Mouse (Mus musculus): ENCODE measurements at regions not wholly inside any gene's neighbourhood (a gene's known extent, or its start where the extent isn't known, plus 50 kb on each side); places are given as distances from the start of the nearest gene placed in this dataset.

GRCm38 (mm10) chr12:71419161-71419560 lies 109.5 kb downstream of the Dact1 start:
- no peak for ATAC-seq (replicated peaks in 1 of 2; ENCODE audit: insufficient read depth in 1 of 2, low FRiP score in 2 of 2, low TSS enrichment in 1 of 2, low read depth in 1 of 2, poor library complexity in 2 of 2, severe bottlenecking in 2 of 2)

GRCm38 (mm10) chr12:71426023-71426719 lies 116.5 kb downstream of the Dact1 start:
- no peak for ATAC-seq (replicated peaks in 1 of 2; ENCODE audit: insufficient read depth in 1 of 2, low FRiP score in 2 of 2, low TSS enrichment in 1 of 2, low read depth in 1 of 2, poor library complexity in 2 of 2, severe bottlenecking in 2 of 2)

- ATAC-seq (replicated peaks in 1 of 2; ENCODE audit: insufficient read depth in 1 of 2, low FRiP score in 2 of 2, low TSS enrichment in 1 of 2, low read depth in 1 of 2, poor library complexity in 2 of 2, severe bottlenecking in 2 of 2): no peak
Observed at GRCm38 (mm10) chr12:71427974-71428373, 118.3 kb downstream of the Dact1 start.

DNA sequence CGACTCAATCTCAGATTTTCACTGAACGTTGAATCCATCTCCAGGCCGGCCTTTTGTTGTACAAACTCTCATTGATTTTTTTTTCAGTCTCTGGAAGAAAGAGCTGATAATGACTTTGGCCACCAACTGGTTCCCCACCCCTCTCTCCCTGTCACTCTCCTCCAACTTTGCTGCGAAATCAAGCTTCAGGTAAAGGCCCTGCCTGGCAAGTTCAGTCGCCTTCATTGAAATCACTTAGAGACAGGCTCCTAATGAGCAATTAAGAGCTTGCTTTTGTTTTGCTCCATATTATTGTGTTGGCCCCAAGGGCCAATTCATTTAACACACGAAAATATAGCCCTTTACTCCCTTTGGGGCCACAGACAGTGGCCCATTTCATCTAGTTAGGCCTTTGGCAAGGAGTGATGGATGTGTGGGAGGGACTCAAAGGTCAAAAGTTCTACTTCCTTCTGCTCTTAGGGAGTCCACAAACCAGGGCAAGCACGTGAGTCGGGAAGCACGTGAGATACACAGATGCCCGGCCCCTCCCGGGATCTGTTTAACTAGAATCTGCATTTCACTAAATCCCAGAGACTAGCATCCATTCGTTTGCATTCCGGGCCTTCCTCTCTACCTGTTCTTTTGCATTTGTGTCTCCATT lies 120.0 kb downstream of the Dact1 start:
- no peak for ATAC-seq (replicated peaks in 1 of 2; ENCODE audit: insufficient read depth in 1 of 2, low FRiP score in 2 of 2, low TSS enrichment in 1 of 2, low read depth in 1 of 2, poor library complexity in 2 of 2, severe bottlenecking in 2 of 2)

DNA sequence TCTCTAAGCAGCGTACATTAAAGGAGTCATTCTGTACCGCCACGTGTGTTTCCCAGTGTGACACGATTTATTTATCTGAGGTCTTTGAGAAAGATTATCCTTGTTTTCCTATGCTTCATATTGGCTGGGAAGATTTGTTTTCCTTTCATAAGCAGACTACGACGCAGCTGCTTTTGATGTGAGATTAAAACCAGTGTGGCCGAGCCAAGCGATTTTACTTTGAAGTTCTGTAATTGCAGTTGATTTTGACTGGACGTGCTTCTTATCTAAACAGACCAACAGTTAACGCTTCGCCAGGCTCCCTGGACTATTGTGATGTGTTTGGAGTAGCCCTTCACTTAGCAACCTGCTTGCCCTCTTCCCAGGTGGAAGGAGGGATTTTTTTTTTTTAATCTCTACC lies 120.6 kb downstream of the Dact1 start:
- no peak for ATAC-seq (replicated peaks in 1 of 2; ENCODE audit: insufficient read depth in 1 of 2, low FRiP score in 2 of 2, low TSS enrichment in 1 of 2, low read depth in 1 of 2, poor library complexity in 2 of 2, severe bottlenecking in 2 of 2)

GRCm38 (mm10) chr12:71431116-71431515 lies 121.4 kb downstream of the Dact1 start:
- ATAC-seq (replicated peaks in 1 of 2; ENCODE audit: insufficient read depth in 1 of 2, low FRiP score in 2 of 2, low TSS enrichment in 1 of 2, low read depth in 1 of 2, poor library complexity in 2 of 2, severe bottlenecking in 2 of 2): no peak

DNA sequence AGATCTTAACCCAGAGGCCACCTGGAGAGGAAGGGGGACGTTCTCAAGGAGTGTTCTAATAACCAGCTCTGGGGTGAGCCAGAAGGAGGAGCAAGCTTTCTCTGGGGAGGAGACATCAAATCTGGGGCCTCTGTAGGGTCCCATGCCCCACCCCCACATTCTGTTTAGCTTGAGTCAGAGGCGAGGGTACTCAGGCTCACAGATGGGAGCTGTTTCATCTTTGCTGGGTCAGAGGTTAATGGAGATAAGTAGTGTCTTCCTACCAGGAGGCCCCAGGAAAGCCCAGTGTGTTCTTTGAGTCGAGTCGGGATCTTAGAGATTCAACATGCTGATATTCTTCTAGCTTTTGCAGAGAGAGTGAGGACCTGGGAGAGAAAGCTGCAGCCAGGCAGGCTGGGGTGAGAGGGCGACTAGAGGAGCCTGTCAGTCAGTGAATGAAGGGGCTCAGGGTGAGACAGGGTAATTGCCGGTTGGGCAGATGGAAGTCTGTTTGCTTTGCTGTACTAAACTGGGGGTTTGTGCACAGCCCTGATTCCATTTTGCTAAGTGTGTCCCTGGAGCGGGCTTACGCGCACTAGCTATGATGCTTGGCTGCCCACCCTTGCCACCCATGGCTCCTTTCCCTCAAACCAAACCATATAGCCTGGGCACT lies 124.0 kb downstream of the Dact1 start:
- no peak for ATAC-seq (replicated peaks in 1 of 2; ENCODE audit: insufficient read depth in 1 of 2, low FRiP score in 2 of 2, low TSS enrichment in 1 of 2, low read depth in 1 of 2, poor library complexity in 2 of 2, severe bottlenecking in 2 of 2)

DNA sequence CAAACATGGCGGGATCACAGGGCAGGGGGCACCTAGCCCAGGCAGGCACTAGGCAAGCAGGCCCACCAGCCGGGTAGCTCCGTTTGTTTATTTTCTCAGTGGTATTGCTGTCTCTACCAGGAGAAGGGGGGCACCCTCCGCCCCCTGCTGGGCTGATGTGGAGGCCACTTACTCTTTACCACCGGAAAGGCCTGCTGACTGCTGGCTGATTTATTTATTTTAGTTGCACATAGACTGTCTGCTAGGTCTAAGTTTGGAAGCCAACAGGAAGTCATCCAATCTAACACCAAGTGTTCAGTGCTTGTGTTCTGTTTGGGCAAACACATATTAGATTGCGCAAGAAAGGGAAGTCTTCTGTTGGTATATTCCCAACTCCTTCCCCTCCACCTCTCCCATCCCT lies 128.6 kb downstream of the Dact1 start:
- peak; percentile 74 to 81 for ATAC-seq (replicated peaks in 1 of 2; ENCODE audit: insufficient read depth in 1 of 2, low FRiP score in 2 of 2, low TSS enrichment in 1 of 2, low read depth in 1 of 2, poor library complexity in 2 of 2, severe bottlenecking in 2 of 2)

DNA sequence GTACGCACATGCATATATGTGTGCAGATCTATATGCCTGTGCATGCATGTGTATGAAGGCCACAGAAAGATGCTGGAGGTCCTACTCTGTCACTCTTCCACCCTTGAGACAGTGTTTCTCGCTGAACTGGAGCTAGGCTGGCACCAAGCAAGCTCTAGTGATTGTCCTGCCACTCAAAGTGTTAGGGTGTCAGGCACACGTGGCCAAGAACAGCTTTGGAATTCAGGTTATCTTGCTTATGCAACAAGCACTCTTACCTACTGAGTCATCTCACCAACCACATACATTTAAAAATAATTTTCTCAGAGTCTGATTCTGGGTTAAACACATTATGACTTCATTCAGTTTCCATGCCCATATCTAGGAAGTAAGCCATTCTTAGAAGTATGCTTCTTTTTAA lies 131.2 kb downstream of the Dact1 start:
- no peak for ATAC-seq (replicated peaks in 1 of 2; ENCODE audit: insufficient read depth in 1 of 2, low FRiP score in 2 of 2, low TSS enrichment in 1 of 2, low read depth in 1 of 2, poor library complexity in 2 of 2, severe bottlenecking in 2 of 2)

- no peak for ATAC-seq (replicated peaks in 1 of 2; ENCODE audit: insufficient read depth in 1 of 2, low FRiP score in 2 of 2, low TSS enrichment in 1 of 2, low read depth in 1 of 2, poor library complexity in 2 of 2, severe bottlenecking in 2 of 2)
Observed at GRCm38 (mm10) chr12:71441272-71441671, 131.6 kb downstream of the Dact1 start.

DNA sequence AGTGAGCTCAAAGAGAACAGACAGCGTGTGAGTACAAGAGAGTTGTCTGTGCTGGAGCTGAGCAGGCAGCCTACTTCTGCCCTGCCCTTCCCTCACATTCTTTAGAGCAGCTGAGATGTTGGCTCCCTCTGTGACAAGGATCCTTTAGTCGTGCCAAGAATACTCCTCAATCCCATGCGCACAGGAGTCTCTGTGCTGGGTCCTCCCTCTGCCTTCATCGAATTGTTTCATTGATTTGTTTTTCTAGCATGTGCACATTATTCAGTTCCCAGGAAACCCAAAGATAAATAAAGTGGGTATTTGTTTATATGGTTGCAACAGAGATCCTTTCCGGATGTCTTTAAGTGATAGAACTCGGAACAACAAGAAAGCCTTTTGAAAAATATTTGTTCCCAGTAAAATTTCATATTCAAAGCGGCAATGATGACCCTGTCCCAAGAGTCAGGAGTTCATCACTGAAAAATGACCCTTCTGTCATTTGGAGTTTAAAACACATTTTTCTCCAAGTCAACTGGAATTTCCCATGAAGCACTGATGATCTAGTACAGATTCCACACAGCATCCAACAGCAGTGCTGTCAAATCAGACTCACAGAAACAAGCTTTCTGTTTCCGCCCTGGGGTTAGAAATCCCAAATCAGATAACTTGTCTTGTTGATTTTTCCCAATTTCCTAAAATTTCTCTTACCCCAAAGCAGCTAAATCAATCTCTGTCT lies 136.7 kb downstream of the Dact1 start:
- no peak for ATAC-seq (replicated peaks in 1 of 2; ENCODE audit: insufficient read depth in 1 of 2, low FRiP score in 2 of 2, low TSS enrichment in 1 of 2, low read depth in 1 of 2, poor library complexity in 2 of 2, severe bottlenecking in 2 of 2)

- no peak for ATAC-seq (replicated peaks in 1 of 2; ENCODE audit: insufficient read depth in 1 of 2, low FRiP score in 2 of 2, low TSS enrichment in 1 of 2, low read depth in 1 of 2, poor library complexity in 2 of 2, severe bottlenecking in 2 of 2)
Observed at GRCm38 (mm10) chr12:71446892-71447268, 137.2 kb downstream of the Dact1 start.

DNA sequence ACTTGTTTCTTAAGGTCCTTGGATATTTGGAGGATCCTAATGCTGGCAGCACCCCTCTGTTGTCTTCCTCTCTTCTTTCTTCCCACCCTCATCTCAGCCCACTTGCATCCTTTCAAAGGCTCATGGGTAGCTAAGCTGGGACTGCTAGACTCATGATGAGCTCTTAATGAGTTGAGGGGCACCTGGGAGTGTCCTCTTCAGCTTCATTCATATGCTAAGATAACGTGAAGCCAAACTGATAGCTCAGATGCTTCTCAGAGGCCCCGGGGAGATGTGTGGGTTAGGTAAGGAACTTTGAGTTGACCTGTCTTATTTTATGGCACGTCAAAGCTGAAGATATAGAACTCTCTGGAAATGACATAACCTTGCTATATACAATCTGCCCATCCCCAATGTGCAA lies 139.3 kb downstream of the Dact1 start:
- ATAC-seq (replicated peaks in 1 of 2; ENCODE audit: insufficient read depth in 1 of 2, low FRiP score in 2 of 2, low TSS enrichment in 1 of 2, low read depth in 1 of 2, poor library complexity in 2 of 2, severe bottlenecking in 2 of 2): no peak

GRCm38 (mm10) chr12:71450128-71450527 lies 140.4 kb downstream of the Dact1 start:
- no peak for ATAC-seq (replicated peaks in 1 of 2; ENCODE audit: insufficient read depth in 1 of 2, low FRiP score in 2 of 2, low TSS enrichment in 1 of 2, low read depth in 1 of 2, poor library complexity in 2 of 2, severe bottlenecking in 2 of 2)

DNA sequence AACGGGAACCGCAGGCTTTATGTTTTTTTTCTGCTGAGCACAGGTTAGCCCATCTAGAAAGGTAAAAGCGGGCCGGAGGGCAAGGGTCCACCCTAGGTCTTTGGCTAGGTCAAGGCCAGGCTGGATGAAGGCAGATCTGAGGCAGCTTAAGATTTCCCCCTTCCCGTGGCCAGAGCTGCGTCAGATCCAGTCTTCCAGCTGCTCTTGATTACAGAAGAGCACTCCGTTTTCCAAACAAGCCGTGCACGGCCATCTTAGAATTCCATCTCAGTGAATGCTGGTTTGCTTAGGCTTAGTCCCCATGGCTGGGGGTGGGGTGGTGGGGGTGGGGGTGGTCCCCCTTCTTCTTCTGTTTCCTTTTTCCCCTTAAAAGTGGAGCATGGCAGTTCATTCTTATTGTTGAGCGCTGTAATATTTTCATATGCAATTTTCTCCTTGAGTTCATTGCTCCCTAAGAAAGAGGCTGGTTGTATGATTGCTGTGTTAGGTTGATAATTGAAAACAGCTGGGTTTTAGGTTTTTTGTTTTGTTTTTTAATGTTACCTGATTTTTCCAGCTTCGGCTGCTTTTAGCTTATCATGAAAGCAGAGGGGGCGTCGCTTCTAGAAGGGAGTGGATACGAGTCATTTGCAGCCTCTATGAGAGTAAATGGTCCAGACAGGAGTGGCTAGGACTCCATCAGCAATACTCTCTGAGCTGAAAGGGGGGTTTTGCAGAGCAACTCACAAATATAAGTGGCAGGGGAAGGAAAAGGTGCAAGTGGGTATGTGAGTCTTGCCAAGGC lies 141.2 kb downstream of the Dact1 start:
- no peak for ATAC-seq (replicated peaks in 1 of 2; ENCODE audit: insufficient read depth in 1 of 2, low FRiP score in 2 of 2, low TSS enrichment in 1 of 2, low read depth in 1 of 2, poor library complexity in 2 of 2, severe bottlenecking in 2 of 2)

GRCm38 (mm10) chr12:71456900-71457299 lies 147.2 kb downstream of the Dact1 start:
- no peak for ATAC-seq (replicated peaks in 1 of 2; ENCODE audit: insufficient read depth in 1 of 2, low FRiP score in 2 of 2, low TSS enrichment in 1 of 2, low read depth in 1 of 2, poor library complexity in 2 of 2, severe bottlenecking in 2 of 2)

DNA sequence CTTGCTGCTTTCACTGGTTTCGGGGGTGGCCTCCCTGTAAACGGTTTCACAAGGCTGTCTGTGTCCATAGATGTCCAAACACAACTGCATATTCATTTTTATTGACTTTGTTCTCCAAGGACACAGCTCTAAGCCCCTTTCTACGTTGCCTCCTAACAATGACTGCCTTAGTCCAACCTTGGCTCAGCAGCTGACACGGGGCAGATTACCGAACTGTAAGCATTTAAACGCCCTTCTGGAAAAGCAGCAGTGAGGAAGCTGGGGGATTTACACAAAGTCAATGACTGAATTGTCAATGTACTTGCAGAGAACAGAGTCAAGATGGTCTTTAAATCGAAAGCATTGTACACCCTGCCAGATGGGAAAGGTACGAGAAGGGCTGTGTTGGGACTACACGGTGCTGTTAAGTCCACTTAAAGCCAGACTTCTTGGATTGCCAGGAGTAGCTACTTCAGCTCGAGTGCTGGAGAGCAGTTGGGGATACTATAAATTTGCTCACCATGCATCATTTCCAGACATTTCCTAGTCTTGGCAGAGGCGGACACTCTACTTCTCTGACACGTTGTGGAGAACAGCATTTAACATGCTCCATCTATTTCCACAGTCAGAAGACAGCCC lies 149.0 kb downstream of the Dact1 start:
- no peak for ATAC-seq (replicated peaks in 1 of 2; ENCODE audit: insufficient read depth in 1 of 2, low FRiP score in 2 of 2, low TSS enrichment in 1 of 2, low read depth in 1 of 2, poor library complexity in 2 of 2, severe bottlenecking in 2 of 2)

Data from hematopoietic stem cell, adult 5-6 weeks (primary cell).